Mouse (Mus musculus) embryonic fibroblast, embryonic 13.5 days (primary cell): ENCODE measurements around the gene Tcf3.

ENCODE experiments used
- CTCF ChIP-seq: IDR thresholded peaks from 2 replicates; pipeline ENCODE4 v1.5.1; 2011; ENCODE audit warnings: mild to moderate bottlenecking, control low read depth, low read length, moderate library complexity, borderline replicate concordance; ENCODE audit not compliant: insufficient read depth
- POLR2A ChIP-seq: IDR thresholded peaks from 2 replicates; pipeline ENCODE4 v1.6.1; 2011; ENCODE audit warnings: low read depth, mild to moderate bottlenecking, control low read depth, low read length, moderate library complexity

- TF ChIP-seq CTCF (no peak), POLR2A (no peak)
Observed at GRCm38 (mm10) chr10:80417841-80418240, 15.6 kb downstream of the Tcf3 start.
